Mouse (Mus musculus) liver, embryonic 14.5 days (tissue): ENCODE measurements around the gene Blcap. TPM values are rescaled to one million over a fixed set of nuclear protein-coding genes. Genes with fewer than 3 reads are reported as not detected.
"Not testable (repeated sequence)": the region's sequence is repeated elsewhere in the genome, so short reads cannot be mapped to it uniquely, and the experiment has no call there.

Experiments
- ATAC-seq: fragments of 200-750 bp; cut with Nextera tagmentation; 2 replicates; pipeline ENCODE4 v1.8.0; 2017; ENCODE audit warnings: moderate number of reproducible peaks, mild to moderate bottlenecking, moderate library complexity; ENCODE audit not compliant: insufficient read depth
- DNase-seq, 3 experiments: peaks; one replicate each; pipeline ENCODE4 v3.0.0-alpha.2; 2012 to 2013; ENCODE audit warnings: low read depth in 3 of 3, low spot score in 3 of 3
- H3K27ac ChIP-seq: fragments of 300-500 bp; sonication (generic); 2 replicates; pipeline ENCODE4 v1.5.1; 2014; ENCODE audit warnings: moderate library complexity, mild to moderate bottlenecking, control low read depth, inconsistent platforms
- H3K27me3 ChIP-seq: fragments of 300-500 bp; sonication (generic); 2 replicates; pipeline ENCODE4 v1.6.1; 2014; ENCODE audit warnings: mild to moderate bottlenecking, low read length, moderate library complexity; ENCODE audit not compliant: control insufficient read depth, insufficient read depth
- H3K36me3 ChIP-seq: fragments of 300-500 bp; sonication (generic); replicated peaks from 2 replicates; pipeline ENCODE4 v1.6.1; 2014; ENCODE audit warnings: low read depth; ENCODE audit not compliant: control insufficient read depth, insufficient read depth
- H3K4me1 ChIP-seq, 2 experiments: fragments of 200-500 bp in 1 of 2; fragments of 300-500 bp in 1 of 2; sonication (generic) in 1 of 2; replicated peaks; 2 replicates each; pipeline ENCODE4 v1.6.1; 2012 to 2014; ENCODE audit warnings: antibody characterized with exemption in 1 of 2, inconsistent platforms in 1 of 2, low read length in 1 of 2; ENCODE audit not compliant: control insufficient read depth in 2 of 2, insufficient read depth in 2 of 2
- H3K4me2 ChIP-seq: fragments of 300-500 bp; sonication (generic); 2 replicates; pipeline ENCODE4 v1.6.1; 2014; ENCODE audit warnings: low read depth, mild to moderate bottlenecking, control low read depth, moderate library complexity
- H3K4me3 ChIP-seq, 2 experiments: fragments of 200-500 bp in 1 of 2; fragments of 300-500 bp in 1 of 2; sonication (generic) in 1 of 2; 2 replicates each; pipeline ENCODE4 v1.5.1; 2012 to 2014; ENCODE audit warnings: low read depth in 2 of 2, low read length in 2 of 2, mild to moderate bottlenecking in 2 of 2, control low read depth in 1 of 2, inconsistent platforms in 1 of 2, moderate library complexity in 1 of 2; ENCODE audit not compliant: insufficient read depth in 1 of 2
- H3K9ac ChIP-seq: fragments of 300-500 bp; sonication (generic); replicated peaks from 2 replicates; pipeline ENCODE4 v1.6.1; 2014; ENCODE audit warnings: mild to moderate bottlenecking, control low read depth, moderate library complexity
- H3K9me3 ChIP-seq: fragments of 300-500 bp; sonication (generic); 2 replicates; pipeline ENCODE4 v1.6.1; 2016; ENCODE audit warnings: low read length, mixed read lengths; ENCODE audit not compliant: control insufficient read depth
- CTCF ChIP-seq: IDR thresholded peaks from 2 replicates; pipeline ENCODE4 v1.5.1; 2016; ENCODE audit warnings: antibody characterized with exemption, low read depth, control low read depth
- EP300 ChIP-seq: IDR thresholded peaks from 2 replicates; pipeline ENCODE4 v1.6.1; 2016; ENCODE audit warnings: antibody characterized with exemption, low read depth
- WGBS: fragments of 180-500 bp; shearing (Covaris S2); extraction: QIAGEN DNeasy Blood & Tissue Kit; methylation state at CpG from one replicate; pipeline ENCODE4 v1.1.7; 2014; ENCODE audit not compliant: insufficient replicate concordance; 5-methylcytosine and 5-hydroxymethylcytosine counted together
- polyA plus RNA-seq, 2 experiments: library from polyadenylated mRNA; depleted of rRNA in 1 of 2; stranded (reverse) in 1 of 2; unstranded in 1 of 2; fragments of >200 nt; fragmentation: Nextera tagmentation in 1 of 2; extraction: Ambion mirVana in 1 of 2; gene quantifications; 2 replicates each; pipeline versions ENCODE4 v1.2.1 to v1.2.3; 2012 to 2014

Blcap gene
- polyA plus RNA-seq, 2 experiments: 5.7 to 7.1 TPM

DNA sequence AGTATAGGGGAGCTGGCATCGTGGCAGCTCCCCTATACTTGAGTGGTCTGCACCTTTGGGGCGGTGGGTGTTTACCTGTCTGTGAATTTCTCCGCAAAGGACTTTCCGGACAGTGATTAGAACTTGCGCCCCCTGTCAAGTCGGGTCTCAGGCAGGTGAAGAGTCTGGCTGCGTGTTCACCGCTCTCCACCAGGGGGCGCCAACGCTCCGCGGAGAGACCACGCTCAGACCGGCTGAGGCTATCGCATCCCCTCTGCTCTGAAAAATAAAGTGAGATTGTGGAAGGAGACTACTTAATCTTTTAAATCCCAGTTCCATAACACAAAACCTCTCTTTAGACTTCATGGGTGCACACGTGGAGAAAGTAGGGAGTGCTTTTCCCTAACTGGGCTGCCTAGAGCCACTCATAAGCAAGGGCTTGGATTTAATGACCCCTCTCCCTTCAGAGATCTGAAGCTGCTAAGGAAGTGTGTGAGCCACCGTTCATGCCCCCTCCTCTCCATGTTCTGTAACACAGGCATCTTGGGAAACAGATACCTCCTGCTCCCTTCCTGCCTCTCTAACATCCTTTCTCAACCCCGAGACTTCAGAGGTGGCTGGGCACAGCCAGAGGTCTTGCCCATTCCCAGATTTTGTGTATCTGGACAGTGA is 34.1 kb upstream of the Blcap start:
- TF ChIP-seq CTCF (peak; percentile 96), EP300 (no peak)
- DNase-seq: peak; percentile 7 to 28 (median 22)

GRCm38 (mm10) chr2:157601435-157601839 is 30.4 kb upstream of the Blcap start:
- no peak overlapping the region for H3K27ac ChIP-seq
- WGBS: 43% methylated on average over 6 of the region's 6 CpGs
- no peaks in the 10 kb centered on the region for H3K27me3 ChIP-seq
- no peak overlapping the region for H3K9ac ChIP-seq
- ATAC-seq: no peak
- no peak overlapping the region for H3K4me2 ChIP-seq
- H3K4me1 ChIP-seq: no peaks in the 10 kb centered on the region
- TF ChIP-seq EP300 (no peak), CTCF (no peak)
- no peaks in the 10 kb centered on the region for H3K9me3 ChIP-seq
- H3K4me3 ChIP-seq: no peak overlapping the region
- no peaks in the 10 kb centered on the region for H3K36me3 ChIP-seq
- DNase-seq: no peak

More for the DNA sequence above, 34.1 kb upstream of the Blcap start:
- Histone ChIP-seq H3K36me3 (no peaks in the 10 kb centered on the region), H3K4me1 (no peaks in the 10 kb centered on the region), H3K4me2 (no peak overlapping the region), H3K27me3 (no peaks in the 10 kb centered on the region), H3K27ac (no peak overlapping the region), H3K9ac (no peak overlapping the region), H3K4me3 (no peak overlapping the region), H3K9me3 (no peaks in the 10 kb centered on the region)
- ATAC-seq: no peak
- 6% methylated on average over 18 of the region's 18 CpGs for WGBS

DNA sequence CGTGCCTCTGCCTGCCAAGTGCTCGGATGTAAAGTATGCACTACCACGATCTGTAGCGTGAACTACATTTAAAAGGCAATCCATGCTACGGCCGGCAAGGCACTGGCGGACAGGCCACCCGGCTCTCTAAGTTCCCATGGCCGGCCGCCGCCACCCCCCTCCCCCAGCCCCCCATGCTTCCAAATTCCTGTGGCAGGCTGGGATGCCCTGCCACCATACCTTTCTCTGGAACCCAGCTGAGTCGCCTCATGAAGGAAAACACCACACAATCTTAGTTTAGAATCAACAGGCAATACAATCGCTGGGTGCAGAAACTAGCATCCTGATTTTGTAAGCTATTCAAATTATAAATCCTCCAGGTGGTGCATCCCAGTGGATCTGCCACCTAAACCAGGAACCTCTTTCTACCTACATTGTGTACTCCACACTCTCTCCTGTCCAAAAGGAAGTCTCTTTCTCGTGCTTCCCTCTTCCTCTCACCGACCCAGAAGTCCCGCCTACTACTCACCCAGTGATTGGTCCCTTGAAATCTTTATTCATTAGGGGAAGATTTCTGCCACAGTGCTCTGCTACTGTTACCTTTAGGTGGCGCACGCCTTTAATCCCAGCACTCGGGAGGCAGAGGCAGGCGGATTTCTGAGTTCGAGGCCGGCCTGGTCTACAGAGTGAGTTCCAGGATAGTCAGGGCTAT is 25.9 kb upstream of the Blcap start:
- Histone ChIP-seq H3K4me1 (no peaks in the 10 kb centered on the region), H3K27me3 (no peaks in the 10 kb centered on the region), H3K36me3 (no peaks in the 10 kb centered on the region), H3K27ac (no peak overlapping the region), H3K9me3 (no peaks in the 10 kb centered on the region), H3K4me2 (peak overlapping the region; percentile 49), H3K4me3 (peak overlapping the region; percentile 40 to 46), H3K9ac (peak overlapping the region; percentile 27; the same call in 1 of the 2 replicates)
- TF ChIP-seq CTCF: no peak
- no peak for TF ChIP-seq EP300
- DNase-seq: no peak
- WGBS: 46% methylated on average over 22 of the region's 22 CpGs
- peak; percentile 37; the same call in 1 of the 2 replicates for ATAC-seq

GRCm38 (mm10) chr2:157585351-157585750 is 14.3 kb upstream of the Blcap start:
- H3K27ac ChIP-seq, H3K36me3 ChIP-seq, H3K4me2 ChIP-seq, H3K4me1 ChIP-seq, H3K27me3 ChIP-seq, H3K4me3 ChIP-seq, ATAC-seq, H3K9ac ChIP-seq, H3K9me3 ChIP-seq, DNase-seq: not testable (repeated sequence)
- WGBS: 26% methylated on average over 7 of the region's 7 CpGs

- H3K4me3 ChIP-seq: no peak overlapping the region
- TF ChIP-seq EP300: no peak
- TF ChIP-seq CTCF: no peak
- H3K9ac ChIP-seq: no peak overlapping the region
- H3K9me3 ChIP-seq: no peaks in the 10 kb centered on the region
- H3K36me3 ChIP-seq: no peaks in the 10 kb centered on the region
- no peak for DNase-seq
- H3K27ac ChIP-seq: no peak overlapping the region
- H3K27me3 ChIP-seq: no peaks in the 10 kb centered on the region
- no peak overlapping the region for H3K4me2 ChIP-seq
- H3K4me1 ChIP-seq: no peaks in the 10 kb centered on the region
- 55% methylated on average over 2 of the region's 2 CpGs for WGBS
- ATAC-seq: no peak
Observed at GRCm38 (mm10) chr2:157572786-157573185, 1.7 kb upstream of the Blcap start.
